Mouse (Mus musculus): ENCODE measurements at regions not wholly inside any gene's neighbourhood (a gene's known extent, or its start where the extent isn't known, plus 50 kb on each side); places are given as distances from the start of the nearest gene placed in this dataset.

DNA sequence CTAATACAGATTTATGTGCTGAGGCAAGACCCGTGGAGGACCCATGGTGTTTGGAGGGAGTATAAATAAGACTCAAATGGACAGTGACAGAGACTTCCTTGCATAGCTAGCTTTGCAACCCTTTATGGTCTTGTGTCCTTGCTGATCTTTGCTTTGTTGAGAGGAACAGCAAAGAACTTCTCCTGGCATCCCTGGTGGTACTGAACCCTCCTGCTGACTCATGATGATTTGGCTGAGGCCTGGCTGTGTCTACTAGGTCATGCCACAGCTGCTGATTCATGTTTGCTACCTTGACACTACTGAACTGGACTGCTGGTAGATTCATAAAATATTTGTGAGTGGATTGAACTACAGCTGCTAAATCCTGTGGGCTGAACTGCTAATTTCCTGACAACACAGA lies 73.1 kb upstream of the Gpr141 start:
- Histone ChIP-seq H3K4me3 (ENCODE audit: control insufficient read depth in 1 of 2, insufficient read depth in 1 of 2, low read depth in 2 of 2, low read length in 2 of 2) (no peak overlapping the region), H3K4me1 (ENCODE audit: control insufficient read depth in 1 of 2, insufficient read depth in 2 of 2, low read length in 2 of 2) (no peaks in the 10 kb centered on the region), H3K27ac (ENCODE audit: control insufficient read depth, low read depth, low read length) (no peak overlapping the region), H3K79me2 (ENCODE audit: control insufficient read depth, insufficient read depth, low read length, poor library complexity) (no peaks in the 10 kb centered on the region), H3K9me3 (replicated peaks; ENCODE audit: insufficient read depth, low read length) (no peaks in the 10 kb centered on the region), H3K27me3 (ENCODE audit: control insufficient read depth in 1 of 2, insufficient read depth in 2 of 2, low read length in 2 of 2) (no peaks in the 10 kb centered on the region), H3K9ac (ENCODE audit: control insufficient read depth, low read depth, low read length, poor library complexity, severe bottlenecking) (no peak overlapping the region), H3K36me3 (ENCODE audit: control insufficient read depth in 1 of 2, insufficient read depth in 2 of 2, low read length in 2 of 2) (no peaks in the 10 kb centered on the region)
- no peak for TF ChIP-seq GABPA (IDR thresholded peaks at IDR 0.05; ENCODE audit: low read depth, low read length)
- no peak for TF ChIP-seq KAT2A (conservative IDR thresholded peaks at IDR 0.05; ENCODE audit: low read depth, low read length)
- TF ChIP-seq NELFE (IDR thresholded peaks at IDR 0.05; ENCODE audit: low read depth, low read length), result no peak
- TF ChIP-seq RCOR1 (IDR thresholded peaks at IDR 0.05; ENCODE audit: low read depth, low read length), result no peak
- TF ChIP-seq BHLHE40 (IDR thresholded peaks at IDR 0.05; ENCODE audit: borderline replicate concordance, low read depth, low read length), result no peak
- no peak for TF ChIP-seq MYC (IDR thresholded peaks at IDR 0.05; ENCODE audit: low read depth, low read length)
- TF ChIP-seq CTCF (IDR thresholded peaks at IDR 0.05 in 2 of 3, conservative IDR thresholded peaks at IDR 0.05 in 1 of 3; ENCODE audit: control insufficient read depth in 1 of 3, insufficient read depth in 1 of 3, low read depth in 2 of 3, low read length in 3 of 3, poor library complexity in 1 of 3, severe bottlenecking in 1 of 3), result no peak
- TF ChIP-seq RAD21 (IDR thresholded peaks at IDR 0.05; ENCODE audit: low read depth, low read length), result no peak
- TF ChIP-seq ETS1 (IDR thresholded peaks at IDR 0.05; ENCODE audit: low read depth, low read length), result no peak
- TF ChIP-seq HCFC1 (IDR thresholded peaks at IDR 0.05; ENCODE audit: low read depth, low read length), result no peak
- no peak for TF ChIP-seq ZNF384 (IDR thresholded peaks at IDR 0.05; ENCODE audit: low read depth, low read length)
- TF ChIP-seq POLR2A (IDR thresholded peaks at IDR 0.05; ENCODE audit: control insufficient read depth in 1 of 2, insufficient read depth in 1 of 2, low read depth in 1 of 2, low read length in 2 of 2, poor library complexity in 1 of 2), result no peak
- TF ChIP-seq ZC3H11A (IDR thresholded peaks at IDR 0.05; ENCODE audit: low read depth, low read length), result no peak
- TF ChIP-seq MAFK (IDR thresholded peaks at IDR 0.05; ENCODE audit: borderline replicate concordance, low read depth, low read length), result no peak
- no peak for TF ChIP-seq E2F4 (IDR thresholded peaks at IDR 0.05; ENCODE audit: borderline replicate concordance, low read depth, low read length)
- no peak for TF ChIP-seq GATA1 (IDR thresholded peaks at IDR 0.05; ENCODE audit: low read depth, low read length)
- no peak for TF ChIP-seq TBP (IDR thresholded peaks at IDR 0.05; ENCODE audit: low read depth, low read length)
- DNase-seq (ENCODE audit: low read depth, low spot score), result no peak

DNA sequence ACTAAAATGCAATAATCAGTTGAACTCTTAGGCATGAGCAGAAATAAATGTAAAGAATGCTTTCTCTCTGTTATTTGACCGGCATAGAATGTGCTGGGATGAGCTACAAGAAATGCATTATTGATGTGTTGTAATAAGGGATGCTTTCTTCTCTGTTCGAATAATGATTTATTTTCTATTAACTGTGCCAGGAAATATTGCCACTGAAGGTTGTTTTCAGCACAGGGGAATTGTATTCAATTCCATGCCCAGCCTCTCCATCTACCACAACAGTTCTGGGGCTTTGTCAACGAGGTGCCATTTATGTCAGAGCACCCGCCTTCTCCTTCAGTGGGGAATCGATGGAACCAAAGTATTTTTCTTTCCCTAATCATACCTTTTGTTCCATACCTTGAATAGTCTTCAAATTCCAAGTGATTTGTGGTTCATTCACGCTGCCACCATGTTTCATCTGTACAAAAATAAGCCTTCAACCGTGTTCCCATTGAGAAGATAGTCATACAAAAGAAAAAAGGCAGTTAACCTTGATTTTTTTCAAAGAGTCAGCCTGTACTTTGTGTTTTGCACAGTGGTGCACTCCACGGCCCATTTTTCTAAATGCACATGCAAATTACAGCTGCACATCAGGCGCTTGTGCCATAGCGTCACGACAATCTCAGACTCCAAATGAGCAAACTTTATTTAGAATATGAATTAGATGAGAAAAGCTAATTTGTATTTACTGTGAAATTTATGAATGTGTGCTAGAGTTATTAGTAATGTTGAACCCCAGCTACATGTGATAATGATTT lies 65.1 kb upstream of the Gpr141 start:
- Histone ChIP-seq H3K4me3 (ENCODE audit: control insufficient read depth in 1 of 2, insufficient read depth in 1 of 2, low read depth in 2 of 2, low read length in 2 of 2) (no peak overlapping the region), H3K27me3 (ENCODE audit: control insufficient read depth in 1 of 2, insufficient read depth in 2 of 2, low read length in 2 of 2) (no peaks in the 10 kb centered on the region), H3K79me2 (ENCODE audit: control insufficient read depth, insufficient read depth, low read length, poor library complexity) (no peaks in the 10 kb centered on the region), H3K4me1 (ENCODE audit: control insufficient read depth in 1 of 2, insufficient read depth in 2 of 2, low read length in 2 of 2) (no peaks in the 10 kb centered on the region), H3K36me3 (ENCODE audit: control insufficient read depth in 1 of 2, insufficient read depth in 2 of 2, low read length in 2 of 2) (no peaks in the 10 kb centered on the region), H3K9ac (ENCODE audit: control insufficient read depth, low read depth, low read length, poor library complexity, severe bottlenecking) (no peak overlapping the region), H3K9me3 (replicated peaks; ENCODE audit: insufficient read depth, low read length) (no peaks in the 10 kb centered on the region), H3K27ac (ENCODE audit: control insufficient read depth, low read depth, low read length) (no peak overlapping the region)
- no peak for DNase-seq (ENCODE audit: low read depth, low spot score)
- TF ChIP-seq EP300 (IDR thresholded peaks at IDR 0.05; ENCODE audit: low read depth in 1 of 2, low read length in 2 of 2), result no peak
- TF ChIP-seq MAX (IDR thresholded peaks at IDR 0.05; ENCODE audit: low read length), result no peak
- no peak for TF ChIP-seq GABPA (IDR thresholded peaks at IDR 0.05; ENCODE audit: low read depth, low read length)
- no peak for TF ChIP-seq GATA1 (IDR thresholded peaks at IDR 0.05; ENCODE audit: low read depth, low read length)
- TF ChIP-seq POLR2AphosphoS2 (IDR thresholded peaks at IDR 0.05; ENCODE audit: low read length), result no peak
- TF ChIP-seq TCF12 (IDR thresholded peaks at IDR 0.05; ENCODE audit: low read depth, low read length), result no peak
- TF ChIP-seq SIN3A (IDR thresholded peaks at IDR 0.05; ENCODE audit: low read length), result no peak
- no peak for TF ChIP-seq ZNF384 (IDR thresholded peaks at IDR 0.05; ENCODE audit: low read depth, low read length)
- TF ChIP-seq NRF1 (IDR thresholded peaks at IDR 0.05; ENCODE audit: insufficient read depth, low read depth, low read length, poor library complexity, severe bottlenecking), result no peak
- TF ChIP-seq RCOR1 (IDR thresholded peaks at IDR 0.05; ENCODE audit: low read depth, low read length), result no peak
- TF ChIP-seq CHD2 (IDR thresholded peaks at IDR 0.05; ENCODE audit: low read length), result no peak
- TF ChIP-seq MAZ (IDR thresholded peaks at IDR 0.05; ENCODE audit: low read depth, low read length), result no peak
- no peak for TF ChIP-seq JUND (IDR thresholded peaks at IDR 0.05; ENCODE audit: low read depth, low read length)
- TF ChIP-seq SMC3 (IDR thresholded peaks at IDR 0.05; ENCODE audit: low read depth, low read length), result no peak
- no peak for TF ChIP-seq ZMIZ1 (IDR thresholded peaks at IDR 0.05; ENCODE audit: low read depth, low read length)
- TF ChIP-seq HCFC1 (IDR thresholded peaks at IDR 0.05; ENCODE audit: low read depth, low read length), result no peak
- TF ChIP-seq ETS1 (IDR thresholded peaks at IDR 0.05; ENCODE audit: low read depth, low read length), result no peak
- TF ChIP-seq MYB (IDR thresholded peaks at IDR 0.05; ENCODE audit: low read depth, low read length), result no peak
- no peak for TF ChIP-seq NELFE (IDR thresholded peaks at IDR 0.05; ENCODE audit: low read depth, low read length)
- no peak for TF ChIP-seq RAD21 (IDR thresholded peaks at IDR 0.05; ENCODE audit: low read depth, low read length)

All from MEL (cell line).